Mouse (Mus musculus) brain, embryonic 14.5 days (tissue): ENCODE measurements around the gene Pdss2. TPM values are rescaled to one million over a fixed set of nuclear protein-coding genes. Genes with fewer than 3 reads are reported as not detected.

ENCODE experiments used
- DNase-seq: peaks from one replicate; pipeline ENCODE4 v3.0.0-alpha.2; 2011; ENCODE audit warnings: low read depth
- CTCF ChIP-seq: fragments of 200-500 bp; IDR thresholded peaks from 2 replicates; pipeline ENCODE4 v1.5.1; 2012; ENCODE audit warnings: inconsistent platforms, mild to moderate bottlenecking, moderate library complexity, borderline replicate concordance; ENCODE audit not compliant: insufficient read depth, insufficient read length; ENCODE audit errors: extremely low read depth
- POLR2A ChIP-seq: fragments of 200-500 bp; IDR thresholded peaks from 2 replicates; pipeline ENCODE4 v1.6.1; 2012; ENCODE audit warnings: mild to moderate bottlenecking, inconsistent platforms, borderline replicate concordance; ENCODE audit not compliant: poor library complexity, insufficient read depth, insufficient read length, severe bottlenecking; ENCODE audit errors: extremely low read depth
- polyA plus RNA-seq: library from polyadenylated mRNA; depleted of rRNA; stranded (reverse); fragments of >200 nt; gene quantifications from 2 replicates; pipeline ENCODE4 v1.2.3, GENCODE M21; 2012; rRNA removed

The Pdss2 gene
- polyA plus RNA-seq, 1 experiment: 12.6 TPM

DNA sequence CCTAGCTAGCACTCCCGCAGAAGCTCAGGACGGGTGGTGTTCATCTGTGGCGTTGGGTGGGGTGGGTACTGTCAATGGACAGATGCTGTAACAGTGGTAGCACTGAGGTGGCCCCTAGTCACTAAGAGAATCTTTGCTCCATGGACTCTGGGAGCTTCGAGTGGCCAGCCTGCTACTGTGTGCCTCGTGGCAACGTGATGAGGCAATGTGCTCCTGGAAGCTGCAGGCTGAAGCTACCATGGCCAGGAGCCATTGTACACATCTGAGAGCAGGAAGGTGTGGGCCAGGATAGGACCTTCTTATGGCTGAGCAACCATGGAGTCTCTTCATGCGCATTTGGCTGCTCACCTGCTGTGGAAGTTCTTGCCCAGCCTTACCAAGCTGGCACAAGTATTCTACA is 287.9 kb downstream of the Pdss2 start:
- TF ChIP-seq POLR2A: no peak
- TF ChIP-seq CTCF: no peak
- DNase-seq: no peak

GRCm38 (mm10) chr10:43512976-43513375 is 291.7 kb downstream of the Pdss2 start:
- TF ChIP-seq CTCF (no peak), POLR2A (no peak)
- DNase-seq: no peak

Other genes with a start within 250 kb of the Pdss2 start
- gene Sobp, start 47.0 kb upstream of the Pdss2 start, polyA plus RNA-seq: 15.0 and 30.6 TPM in 2 replicates
- gene 9030612E09Rik, start 46.8 kb upstream of the Pdss2 start, polyA plus RNA-seq: 3.3 and 4.3 TPM in 2 replicates